Mouse (Mus musculus) retina, postnatal 7 days (tissue): ENCODE data around the gene Nos1ap.

Experiments used
- DNase-seq: peaks from one replicate; pipeline ENCODE4 v3.0.0-alpha.2; 2012; ENCODE audit warnings: low read depth, low spot score

Nos1ap gene

DNA sequence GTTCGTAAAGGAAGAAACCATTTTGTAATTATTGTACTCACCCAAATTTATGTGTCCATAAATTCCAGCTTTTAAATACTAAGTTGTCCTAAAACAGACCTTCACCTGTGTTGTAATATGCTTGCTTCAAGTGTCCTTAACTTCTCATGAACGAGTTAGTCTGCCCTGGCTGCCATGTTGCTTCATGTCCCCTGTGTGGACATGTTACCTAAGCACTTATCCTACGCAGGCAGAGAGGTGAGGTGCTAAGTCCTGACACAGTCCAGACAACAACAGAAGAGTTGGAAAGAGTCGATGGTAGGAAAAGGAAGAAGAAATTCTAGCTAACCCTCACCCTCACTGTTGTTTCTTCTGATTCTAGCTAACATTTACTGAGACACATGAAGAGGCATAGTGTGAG, 43.4 kb downstream of the Nos1ap start:
- no peak for DNase-seq

DNA sequence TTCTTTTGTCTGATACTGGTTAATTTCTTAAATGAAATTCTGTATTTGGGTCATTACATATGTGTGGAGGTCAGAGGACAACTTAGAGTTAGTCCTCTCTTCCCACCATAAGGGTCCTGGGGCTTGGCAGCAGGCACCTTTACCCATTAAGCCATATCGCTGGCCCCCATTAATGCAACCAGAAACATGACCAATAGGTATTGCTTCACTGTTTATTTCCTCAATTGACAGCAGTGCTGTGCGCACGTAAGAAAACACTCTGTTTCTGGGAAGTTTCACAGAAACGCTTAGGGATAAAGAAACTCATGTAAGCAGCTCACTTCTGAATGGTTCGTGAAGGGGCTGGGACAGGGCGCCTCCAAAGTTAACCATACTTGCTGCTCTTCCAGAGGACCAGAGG, 44.4 kb downstream of the Nos1ap start:
- no peak for DNase-seq

DNA sequence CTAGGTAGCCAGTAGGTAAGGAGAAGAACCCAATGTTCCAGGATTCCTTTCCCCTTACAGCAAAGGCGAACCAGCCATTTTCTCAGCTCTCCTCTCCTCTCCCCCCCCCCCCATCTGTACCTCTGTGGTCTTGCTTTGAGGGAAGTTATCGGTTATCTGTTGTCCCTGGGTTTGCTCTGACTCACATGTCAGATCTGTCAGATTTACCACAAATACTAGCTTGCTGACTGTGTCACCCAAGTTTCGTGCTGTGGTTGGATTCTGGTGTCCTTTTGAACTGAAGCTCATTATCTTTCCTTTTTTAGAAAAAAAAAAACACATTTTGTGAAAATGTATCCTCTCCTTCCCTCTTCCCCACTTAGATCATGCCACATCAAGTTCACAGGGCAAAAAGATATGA, 50.2 kb downstream of the Nos1ap start:
- DNase-seq, result no peak

DNA sequence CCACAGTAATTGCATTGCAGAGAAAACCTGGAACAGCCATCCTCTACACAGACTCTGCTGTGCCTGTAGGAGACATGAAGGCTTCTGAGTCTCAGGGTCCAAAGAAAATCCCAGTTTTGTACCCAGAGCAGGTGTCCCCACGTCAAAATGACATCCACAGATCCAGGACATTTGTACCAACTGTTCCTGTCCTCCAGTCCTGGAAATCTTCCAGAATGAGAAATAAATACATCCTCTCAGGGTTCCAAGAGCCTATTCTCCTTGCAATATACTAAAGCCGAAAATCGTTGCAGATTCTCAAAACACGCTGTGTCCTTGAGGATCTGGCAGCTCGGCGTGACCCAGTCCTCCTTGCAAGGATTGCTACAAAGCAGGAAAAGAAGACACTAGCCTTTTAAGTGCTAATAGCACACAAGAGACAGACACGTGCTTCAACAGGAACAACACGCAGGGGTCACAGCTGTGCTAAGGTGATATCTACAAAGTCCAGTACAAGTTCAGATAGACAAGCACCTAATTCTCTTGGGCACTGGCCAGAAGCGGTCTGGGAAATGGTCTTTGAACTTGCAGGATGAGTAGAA, 51.1 kb downstream of the Nos1ap start:
- DNase-seq, result no peak

DNA sequence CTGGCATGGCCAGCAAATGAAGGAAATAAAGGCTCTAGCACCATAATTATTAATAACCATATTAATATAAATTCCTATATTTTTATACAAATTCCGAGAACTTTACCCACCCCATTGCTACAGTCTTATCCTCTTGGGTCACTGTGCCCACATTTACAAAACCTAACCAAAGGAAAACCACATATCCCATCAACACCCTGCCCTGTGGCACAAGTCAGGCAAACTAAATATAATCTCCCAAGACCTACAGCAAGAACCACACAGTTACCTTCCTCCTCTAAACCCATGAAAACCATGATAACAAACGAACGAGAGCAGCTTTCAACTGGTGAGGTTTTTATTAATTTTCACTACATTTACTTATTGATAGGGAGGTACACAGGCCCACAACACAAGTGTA, 53.3 kb downstream of the Nos1ap start:
- no peak for DNase-seq

DNA sequence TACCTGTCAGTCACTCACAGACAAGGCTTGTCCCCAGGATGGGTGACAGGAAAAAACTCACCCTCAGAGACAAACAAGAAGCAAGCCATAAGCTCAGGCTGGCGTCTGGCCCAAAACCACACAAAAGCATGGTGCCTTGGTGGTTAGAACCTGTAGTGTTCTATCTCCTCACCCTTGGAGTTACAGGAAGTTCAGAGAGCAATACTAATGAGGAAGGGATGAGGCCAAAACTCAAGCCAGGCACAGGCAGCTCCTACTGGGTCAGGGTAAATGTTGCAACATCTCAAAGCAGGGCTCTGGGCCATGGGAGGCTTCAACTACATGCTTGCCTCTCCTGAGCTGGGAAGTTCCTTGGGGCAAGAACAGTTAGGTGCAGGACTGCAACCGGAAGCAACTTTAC, 54.4 kb downstream of the Nos1ap start:
- no peak for DNase-seq

DNA sequence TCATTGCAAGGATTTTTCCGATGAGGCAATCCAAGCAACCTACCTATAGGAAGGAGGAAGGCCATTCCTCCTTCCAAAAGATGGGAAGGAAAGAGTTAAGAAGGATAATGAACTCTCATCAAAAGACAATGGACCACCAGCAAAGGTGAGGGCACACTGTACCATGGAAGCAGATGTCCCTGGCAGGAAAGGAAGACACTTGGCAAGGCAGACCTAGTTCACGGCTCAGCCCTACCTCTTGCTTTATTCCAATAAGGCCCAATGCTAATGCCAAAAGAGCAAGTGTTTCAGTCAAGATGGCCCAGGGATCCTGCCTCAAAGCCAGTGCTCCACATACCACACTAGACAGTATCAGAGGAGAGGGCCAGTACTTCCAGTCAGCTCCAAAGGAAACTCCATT, 58.4 kb downstream of the Nos1ap start:
- DNase-seq, result no peak

DNA sequence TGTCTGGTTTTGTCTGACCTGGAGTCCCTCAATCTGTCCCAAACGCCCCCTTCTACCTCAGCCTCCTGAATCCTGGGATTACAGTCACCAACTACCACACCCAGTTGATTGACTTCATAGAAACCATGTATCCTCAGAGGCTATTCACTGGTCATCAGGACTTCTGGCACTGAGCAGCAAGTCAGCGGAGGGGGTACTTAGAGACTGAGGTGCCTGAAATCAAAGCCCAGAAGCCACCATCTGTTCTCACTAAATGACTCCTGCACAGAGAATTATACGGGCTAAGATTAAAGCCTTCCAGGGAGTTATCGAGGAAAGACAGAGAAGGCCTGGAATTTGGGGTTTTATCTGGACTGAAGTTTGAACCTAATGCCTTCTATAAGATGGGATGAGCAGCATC, 59.2 kb downstream of the Nos1ap start:
- no peak for DNase-seq

DNA sequence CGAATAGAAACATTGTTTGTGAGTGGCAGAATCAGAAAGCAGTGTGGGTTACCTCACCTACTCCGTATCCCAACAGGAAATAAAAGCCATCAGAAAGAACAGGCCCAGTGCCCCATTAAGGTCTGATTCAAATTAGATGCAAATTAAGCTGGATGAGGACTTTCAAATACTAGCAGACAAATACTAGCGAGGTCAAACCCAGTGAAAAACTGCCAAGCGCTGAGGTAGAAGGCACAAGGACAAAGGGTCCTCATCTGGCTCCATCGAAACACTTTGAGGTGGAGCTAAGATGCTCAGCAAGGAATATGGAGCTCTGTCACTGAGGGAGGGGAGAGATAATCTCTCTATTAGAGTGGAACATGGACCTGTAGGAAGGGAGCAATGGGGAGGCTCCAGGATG, 66.8 kb downstream of the Nos1ap start:
- no peak for DNase-seq

DNA sequence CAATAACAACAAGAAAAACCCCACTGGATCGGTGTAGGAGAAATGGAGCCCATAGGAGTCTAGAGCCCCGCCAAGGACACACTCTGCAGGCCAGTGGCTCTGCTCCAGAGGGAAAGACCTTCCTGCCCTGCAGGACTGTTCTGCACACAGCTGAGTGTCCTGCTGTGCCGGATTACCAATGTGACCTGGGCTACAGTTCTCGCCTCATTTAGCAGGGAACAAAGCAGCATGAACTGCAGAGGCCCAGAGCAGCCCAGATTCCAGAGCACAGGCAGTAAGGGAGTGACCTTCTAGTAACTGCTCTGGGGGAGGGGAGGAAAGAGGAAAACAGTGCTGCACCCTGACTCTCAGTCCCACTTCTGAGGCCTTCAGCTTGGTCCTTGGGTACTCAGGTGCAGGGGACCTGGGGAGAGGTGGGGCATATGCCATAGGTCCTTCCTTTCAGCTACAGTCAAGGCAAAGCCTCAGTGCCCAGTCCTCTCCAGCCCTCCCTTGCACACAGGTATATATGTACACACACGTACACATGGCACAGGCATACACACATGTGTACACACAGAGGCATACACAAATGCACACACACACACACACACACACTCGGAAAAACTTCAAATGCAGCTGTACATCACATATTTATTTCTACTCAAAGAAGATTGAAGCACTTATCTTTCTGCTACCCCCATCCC, 68.0 kb downstream of the Nos1ap start:
- no peak for DNase-seq

DNA sequence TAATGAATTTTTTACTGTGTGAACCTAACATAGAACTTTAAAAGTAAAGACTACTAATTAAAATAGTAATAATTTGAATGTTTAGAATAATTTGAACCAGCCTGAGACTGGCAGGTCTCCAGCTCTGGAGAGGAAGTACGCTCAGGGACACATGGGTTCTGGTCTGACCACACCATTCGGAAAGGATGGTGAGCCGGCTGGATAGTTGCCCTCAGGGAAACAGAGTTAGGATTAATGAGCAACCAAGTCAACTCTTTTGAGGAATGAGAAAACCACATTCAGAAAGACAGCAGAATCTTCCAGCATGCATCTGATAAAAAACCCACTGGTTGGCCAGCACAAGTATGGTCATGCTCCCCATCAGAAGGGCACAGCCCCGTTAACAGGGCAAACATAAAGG, 69.5 kb downstream of the Nos1ap start:
- no peak for DNase-seq

DNA sequence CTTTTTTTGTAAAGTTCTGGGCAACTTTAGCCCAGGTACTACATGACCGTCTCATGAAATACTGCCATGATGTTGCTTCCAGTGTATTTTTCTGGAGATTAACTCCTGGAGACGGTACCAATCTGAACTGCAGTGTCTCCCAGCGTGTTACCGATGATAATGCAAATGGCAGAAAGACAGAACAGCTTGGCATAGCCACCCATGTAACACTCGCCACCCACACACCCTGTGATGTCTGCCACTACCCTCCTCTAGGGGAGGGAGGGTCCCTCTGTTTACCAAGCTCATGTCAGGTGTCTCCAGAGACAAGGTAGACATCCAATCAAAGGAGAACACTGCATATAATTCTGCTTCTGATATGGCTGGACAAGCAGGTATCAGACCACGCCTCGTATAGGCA, 70.0 kb downstream of the Nos1ap start:
- no peak for DNase-seq

DNA sequence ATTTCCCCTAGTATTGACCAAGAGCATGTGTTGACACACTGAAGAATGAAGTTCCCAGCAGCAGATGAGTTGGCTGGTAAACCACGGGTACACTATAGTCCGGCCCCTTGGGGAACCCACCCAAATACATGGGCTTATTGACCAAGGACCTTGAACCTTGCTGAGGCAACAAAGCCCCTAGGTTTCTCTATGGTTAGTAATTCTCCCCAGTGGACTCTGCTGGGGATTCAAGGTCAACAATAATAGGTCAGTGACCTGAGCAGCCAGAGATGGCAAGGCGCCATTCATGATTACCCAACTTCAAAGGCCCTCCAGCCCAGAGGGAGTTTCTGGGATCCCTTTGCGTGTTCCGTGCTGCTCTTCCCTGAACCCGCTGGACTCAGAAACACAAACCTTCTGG, 73.5 kb downstream of the Nos1ap start:
- no peak for DNase-seq

DNA sequence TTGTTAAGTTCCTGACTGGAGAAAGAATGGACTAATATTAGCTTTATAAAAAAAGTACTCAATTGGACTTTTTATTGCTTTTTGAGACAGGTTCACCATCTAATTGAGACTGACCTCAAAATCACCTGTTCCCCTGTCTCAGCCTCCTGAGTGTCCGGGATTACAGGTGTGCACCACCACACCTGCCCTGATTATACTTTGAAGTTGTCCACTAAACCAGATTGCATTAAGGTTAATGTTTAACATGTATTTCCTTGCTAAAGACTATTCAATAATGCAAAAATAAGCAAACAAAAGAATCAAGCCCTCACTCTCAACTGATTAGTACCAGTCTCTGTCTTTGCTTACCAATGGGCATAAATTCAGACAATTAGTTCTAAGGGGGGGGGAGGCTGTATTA, 74.2 kb downstream of the Nos1ap start:
- no peak for DNase-seq

DNA sequence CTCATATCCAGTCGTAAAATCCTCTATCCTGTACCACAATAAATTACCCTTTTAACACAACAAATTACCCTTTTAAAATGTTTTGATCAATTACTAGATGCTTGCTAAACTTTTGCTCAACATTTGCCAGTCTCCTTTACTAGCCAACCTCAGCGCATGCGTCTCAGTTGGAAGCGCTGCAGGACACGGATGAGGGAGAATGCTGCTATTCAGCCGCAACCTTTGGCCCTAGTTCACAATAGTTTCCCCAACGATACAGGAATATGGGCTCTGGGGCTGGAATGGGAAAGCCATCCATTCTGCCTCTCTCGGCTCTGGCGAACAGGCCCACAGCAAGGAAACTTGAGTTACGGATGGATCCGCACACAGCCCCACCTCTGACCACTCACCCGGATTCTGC, 75.4 kb downstream of the Nos1ap start:
- no peak for DNase-seq

DNA sequence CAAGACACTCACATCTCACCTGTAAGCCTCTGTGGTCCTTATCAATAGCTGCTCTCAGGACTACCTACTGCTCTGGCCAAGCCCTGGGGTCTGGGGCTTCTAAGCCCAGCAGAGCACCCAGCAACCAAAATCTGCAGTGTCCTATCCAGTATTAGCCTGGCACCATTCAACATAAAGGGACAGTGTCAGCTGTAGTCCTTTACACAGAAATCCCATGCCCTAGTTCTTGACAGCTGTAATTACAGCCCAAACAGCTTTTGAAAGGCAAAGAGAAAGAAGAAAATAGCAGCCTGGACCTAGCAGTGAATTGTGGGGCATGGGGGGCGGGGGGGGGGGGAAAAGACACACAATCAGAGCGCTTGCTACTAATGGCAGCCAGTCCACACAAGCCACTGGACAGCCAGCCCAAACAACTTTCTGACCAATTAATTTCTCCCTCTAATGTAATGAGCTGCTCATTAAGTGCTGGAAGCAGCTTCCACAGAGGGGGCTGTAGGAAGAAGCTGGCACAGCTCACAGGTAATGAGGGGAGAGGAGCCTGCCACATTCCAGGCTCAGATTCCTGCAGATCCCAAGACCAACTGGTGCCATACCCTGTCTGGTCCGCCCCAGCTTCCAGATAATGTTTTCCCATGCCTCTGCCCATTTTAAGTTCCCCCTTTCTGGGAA, 77.1 kb downstream of the Nos1ap start:
- no peak for DNase-seq

DNA sequence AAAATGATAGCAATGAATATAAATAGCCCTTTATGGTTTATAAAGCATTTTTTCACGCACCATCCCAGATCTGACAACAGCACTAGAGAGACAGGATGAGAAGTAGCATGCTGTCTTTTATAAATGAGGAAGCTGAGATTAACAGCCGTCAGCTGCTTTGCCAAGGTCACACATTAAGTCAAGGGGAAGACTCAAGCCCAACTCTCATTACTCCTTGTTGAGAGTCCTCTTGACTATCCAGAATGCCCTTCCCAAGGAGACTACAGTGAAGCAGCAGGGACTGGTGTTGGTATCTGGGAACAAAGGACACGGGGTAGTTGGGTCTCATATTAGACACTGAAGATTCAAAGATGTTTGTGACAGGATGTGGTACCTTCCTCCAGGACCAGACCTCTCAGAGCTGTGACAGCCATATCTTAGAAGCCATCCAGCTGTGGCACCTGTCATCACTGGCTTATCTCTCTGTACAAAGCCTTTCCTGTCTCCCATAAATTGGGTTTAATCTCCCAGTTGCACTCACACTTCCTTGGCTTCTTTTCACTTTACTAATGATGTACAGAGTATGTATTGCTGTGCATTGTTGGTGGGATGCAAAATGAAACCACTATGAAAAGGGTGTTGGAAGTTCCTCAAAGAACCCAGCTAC, 78.9 kb downstream of the Nos1ap start:
- DNase-seq, result no peak

DNA sequence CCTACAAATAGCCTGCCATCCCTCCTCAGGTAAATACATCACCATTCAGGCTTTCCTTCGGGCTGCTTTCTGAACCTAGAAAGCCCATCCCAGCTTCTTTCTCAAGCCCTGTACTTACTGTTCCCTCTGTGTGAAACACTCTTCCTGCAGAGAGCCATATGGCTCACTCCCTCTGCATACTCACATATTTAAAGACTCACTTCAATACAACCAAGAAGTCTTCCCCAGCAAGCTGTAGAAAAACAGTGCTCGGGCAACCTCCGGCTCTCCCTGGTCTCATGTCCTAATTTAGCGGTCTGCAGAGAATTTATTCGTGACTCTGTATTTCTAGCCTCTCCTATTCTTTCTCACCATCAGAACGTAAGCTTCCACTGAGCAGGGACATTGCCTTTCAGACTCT, 83.4 kb downstream of the Nos1ap start:
- DNase-seq, result no peak

DNA sequence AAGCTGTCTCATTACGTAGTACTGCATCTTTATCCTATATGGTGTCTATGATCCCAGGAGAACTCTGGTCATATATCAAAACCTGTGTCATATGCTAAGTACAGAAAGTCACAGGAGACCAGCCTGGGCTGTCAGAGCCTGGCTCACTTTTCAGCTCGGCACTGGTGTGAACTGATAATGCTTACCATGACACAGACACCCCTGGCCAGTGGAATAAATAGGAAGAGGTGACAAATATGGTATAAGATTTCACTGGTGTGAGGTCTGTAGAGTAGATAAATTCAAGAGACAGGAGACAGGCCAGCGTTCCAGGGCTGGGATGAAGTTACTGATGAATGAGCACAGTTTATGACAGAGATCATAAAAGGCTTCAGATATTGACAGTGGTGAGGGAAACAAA, 84.6 kb downstream of the Nos1ap start:
- no peak for DNase-seq

DNA sequence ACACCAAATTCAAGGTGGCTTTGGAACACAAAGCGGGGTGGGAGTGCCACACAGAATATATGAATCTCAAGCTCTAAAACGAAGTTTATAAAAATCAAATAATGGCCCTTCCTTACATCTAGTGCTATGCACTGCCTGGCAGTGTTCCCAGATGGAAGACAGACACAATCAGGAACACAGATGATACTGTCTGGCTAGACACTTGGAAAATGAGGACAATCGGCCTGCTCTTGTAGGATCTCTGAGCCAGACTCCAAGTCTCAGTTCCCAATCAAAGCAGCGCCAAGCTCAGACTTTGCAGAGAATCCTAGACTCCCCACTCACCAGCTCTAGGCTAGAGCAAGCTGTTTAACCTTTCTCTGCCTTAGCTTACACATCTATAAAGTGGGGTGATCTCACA, 85.3 kb downstream of the Nos1ap start:
- no peak for DNase-seq

DNA sequence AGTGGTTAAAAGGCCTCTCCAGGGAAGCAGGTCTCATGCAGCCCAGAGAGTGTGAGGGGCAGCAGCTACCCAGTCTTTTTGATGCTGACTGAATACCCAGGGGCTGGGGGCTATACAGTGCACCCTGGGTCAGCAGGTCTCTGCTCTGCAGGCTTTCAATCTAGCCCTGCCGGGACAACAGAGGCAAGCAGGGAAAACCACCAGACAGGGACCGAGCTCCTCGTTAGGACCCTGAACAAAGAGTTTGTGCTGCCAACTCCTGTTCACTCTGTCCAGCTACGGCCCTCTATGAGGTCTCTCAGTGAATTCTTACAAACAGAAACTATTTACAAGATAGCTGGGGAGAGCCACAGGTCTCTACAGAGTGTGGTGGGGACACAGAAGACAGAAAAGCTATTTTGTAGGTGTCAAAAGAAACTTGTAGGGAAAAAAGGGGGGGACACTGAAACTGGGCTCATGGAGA, 86.4 kb downstream of the Nos1ap start:
- no peak for DNase-seq

DNA sequence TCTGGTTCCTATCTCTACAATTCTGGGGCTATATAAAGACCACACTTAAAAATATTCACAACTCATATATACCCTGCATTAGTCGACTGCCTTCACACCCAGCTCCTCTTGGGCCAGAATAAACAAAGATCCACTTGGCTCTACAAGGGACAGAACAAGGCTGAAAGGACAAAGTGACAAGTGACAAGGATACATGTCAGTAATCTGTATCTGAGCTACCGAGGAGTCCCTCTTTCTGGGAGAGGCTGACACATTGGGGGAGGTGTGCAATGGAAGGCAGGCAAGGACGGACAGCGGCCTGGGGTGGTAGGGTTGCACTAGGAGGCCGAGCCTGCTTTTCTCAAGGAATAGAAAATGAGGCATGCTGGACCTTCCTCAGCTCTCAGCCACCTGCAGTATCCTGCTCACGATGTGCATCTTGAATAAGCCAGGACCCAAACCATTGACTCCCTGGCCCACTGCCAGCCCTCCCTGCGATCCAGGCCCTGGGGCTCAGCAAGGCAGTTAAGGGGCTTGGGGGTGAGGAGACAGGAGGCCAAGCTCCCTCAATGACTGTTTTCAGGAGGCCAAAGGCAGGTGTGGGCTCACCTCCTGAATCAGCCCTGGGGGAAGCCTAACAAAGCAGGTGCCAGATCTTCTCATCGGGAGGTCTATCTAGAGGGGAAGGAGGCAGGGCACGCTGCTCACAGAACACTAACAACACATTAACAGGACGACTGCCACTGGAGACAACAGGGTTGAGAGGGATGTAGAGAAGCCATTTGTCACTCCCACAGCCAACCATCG, 87.0 kb downstream of the Nos1ap start:
- no peak for DNase-seq
